Mouse (Mus musculus): ENCODE results near the gene Ogfod1. TPM values are rescaled to one million over a fixed set of nuclear protein-coding genes. Genes with fewer than 3 reads are reported as not detected.
"Not testable (repeated sequence)": the region's sequence is repeated elsewhere in the genome, so short reads cannot be mapped to it uniquely, and the experiment has no call there.

Ogfod1 gene
- polyA plus RNA-seq, 1 experiment from 2014 or later, result 19.2 TPM

DNA sequence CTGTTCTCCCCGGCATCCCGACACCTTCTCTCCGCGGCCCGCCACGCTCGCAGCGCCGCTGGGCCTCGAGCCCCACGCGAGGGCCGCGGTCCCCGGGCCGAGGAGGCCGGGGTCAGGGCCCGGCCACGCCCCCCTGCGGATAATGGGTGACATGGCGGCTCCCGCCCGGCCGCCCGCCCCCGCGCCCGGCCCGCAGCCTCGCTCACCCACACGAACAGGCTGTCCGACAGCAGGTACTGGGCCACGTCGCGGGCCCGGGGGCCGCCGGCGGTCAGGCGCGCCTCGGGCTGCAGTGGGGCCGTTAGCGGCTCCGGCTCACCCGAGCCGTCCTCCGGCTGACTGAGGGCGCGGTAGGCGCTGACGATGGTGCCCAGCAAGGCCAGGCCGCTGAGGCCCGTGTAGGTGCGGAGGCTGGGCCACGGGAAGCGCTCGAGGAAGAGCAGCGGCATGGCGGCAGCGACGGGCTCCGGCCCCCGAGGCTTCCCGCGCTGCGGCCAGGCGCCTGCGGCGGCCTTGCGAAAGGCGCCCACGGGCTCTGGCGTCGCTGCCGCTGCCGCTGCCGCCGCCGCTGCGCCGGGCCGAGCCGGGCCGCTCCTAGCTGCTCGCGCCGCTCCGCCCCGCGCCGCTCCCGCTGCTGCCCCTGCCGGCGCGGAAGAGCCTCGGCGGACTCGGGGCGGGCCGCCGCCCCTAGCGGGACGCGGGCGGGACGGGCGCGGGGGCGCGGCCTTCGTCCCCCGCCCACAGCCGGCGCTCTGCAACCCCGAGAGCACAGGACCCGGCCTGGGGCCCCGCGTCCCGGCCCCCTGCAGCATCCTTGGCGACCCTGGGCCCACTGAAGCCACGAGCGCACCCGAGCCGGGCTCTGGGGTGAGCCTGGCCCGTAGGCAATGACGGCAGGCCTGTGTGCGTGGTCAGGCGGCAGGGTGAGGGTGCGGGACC is 24.7 kb upstream of the Ogfod1 start, which contains the start of gene Amfr:
Gene Amfr, minus strand, starts transcription at position 830 of the 939 bp plus-strand sequence.
- H3K9ac ChIP-seq (replicated peaks; ENCODE audit: low read length), result peak within 1 kb of the TSS; percentile 98
- ATAC-seq (replicated peaks; ENCODE audit: insufficient number of reproducible peaks, low FRiP score, low TSS enrichment, low read depth) (peak; percentile 85), DNase-seq (ENCODE audit: low spot score) (peak; percentile 85)
- H3K4me2 ChIP-seq (ENCODE audit: low read depth, low read length), result peak within 1 kb of the TSS; percentile 88
- H3K27me3 ChIP-seq (ENCODE audit: control insufficient read depth, insufficient read depth, low read length), result no peaks in the 10 kb centered on the region
- H3K36me3 ChIP-seq (replicated peaks; ENCODE audit: control insufficient read depth, insufficient read depth, low read depth, low read length), result no peaks in the 10 kb centered on the region
- WGBS, result under 1% methylated on average over 106 of the region's 130 CpGs
- H3K4me1 ChIP-seq (ENCODE audit: control insufficient read depth, insufficient read depth, low read length), result no peaks in the 10 kb centered on the region
- H3K4me3 ChIP-seq (ENCODE audit: low read depth, low read length), result peak within 1 kb of the TSS; percentile 93
- H3K9me3 ChIP-seq (replicated peaks; ENCODE audit: control insufficient read depth, low read length), result no peaks in the 10 kb centered on the region
- peak within 1 kb of the TSS; percentile 81 for H3K27ac ChIP-seq (replicated peaks; ENCODE audit: low read depth, low read length)

- WGBS, result 41% methylated on average over 7 of the region's 7 CpGs
- Histone ChIP-seq H3K4me3 (ENCODE audit: low read depth, low read length) (peak overlapping the region; percentile 93), H3K4me2 (ENCODE audit: low read depth, low read length) (peak overlapping the region; percentile 88)
These were observed 23.9 kb upstream of the Ogfod1 start for GRCm38 (mm10) chr8:94013026-94013612.

GRCm38 (mm10) chr8:94023916-94024315 is 13.1 kb upstream of the Ogfod1 start:
- no peak overlapping the region for H3K4me2 ChIP-seq (ENCODE audit: low read depth, low read length)
- no peaks in the 10 kb centered on the region for H3K4me1 ChIP-seq (ENCODE audit: control insufficient read depth, insufficient read depth, low read length)
- no peak overlapping the region for H3K27ac ChIP-seq (replicated peaks; ENCODE audit: low read depth, low read length)
- no peaks in the 10 kb centered on the region for H3K9me3 ChIP-seq (replicated peaks; ENCODE audit: control insufficient read depth, low read length)
- no peak overlapping the region for H3K9ac ChIP-seq (replicated peaks; ENCODE audit: low read length)
- ATAC-seq (replicated peaks; ENCODE audit: insufficient number of reproducible peaks, low FRiP score, low TSS enrichment, low read depth), result no peak
- H3K27me3 ChIP-seq (ENCODE audit: control insufficient read depth, insufficient read depth, low read length), result no peaks in the 10 kb centered on the region
- H3K4me3 ChIP-seq (ENCODE audit: low read depth, low read length), result no peak overlapping the region
- 96% methylated on average over 6 of the region's 6 CpGs for WGBS
- DNase-seq (ENCODE audit: low spot score), result no peak
- H3K36me3 ChIP-seq (replicated peaks; ENCODE audit: control insufficient read depth, insufficient read depth, low read depth, low read length), result peaks cover 11% of the 10 kb centered on the region

More at GRCm38 (mm10) chr8:94013026-94013612, 23.9 kb upstream of the Ogfod1 start:
- Histone ChIP-seq H3K36me3 (replicated peaks; ENCODE audit: control insufficient read depth, insufficient read depth, low read depth, low read length) (no peaks in the 10 kb centered on the region), H3K4me1 (ENCODE audit: control insufficient read depth, insufficient read depth, low read length) (no peaks in the 10 kb centered on the region), H3K9me3 (replicated peaks; ENCODE audit: control insufficient read depth, low read length) (no peaks in the 10 kb centered on the region), H3K27me3 (ENCODE audit: control insufficient read depth, insufficient read depth, low read length) (no peaks in the 10 kb centered on the region), H3K9ac (replicated peaks; ENCODE audit: low read length) (peak overlapping the region; percentile 98), H3K27ac (replicated peaks; ENCODE audit: low read depth, low read length) (no peak overlapping the region)
- DNase-seq (ENCODE audit: low spot score), result no peak
- no peak for ATAC-seq (replicated peaks; ENCODE audit: insufficient number of reproducible peaks, low FRiP score, low TSS enrichment, low read depth)

DNA sequence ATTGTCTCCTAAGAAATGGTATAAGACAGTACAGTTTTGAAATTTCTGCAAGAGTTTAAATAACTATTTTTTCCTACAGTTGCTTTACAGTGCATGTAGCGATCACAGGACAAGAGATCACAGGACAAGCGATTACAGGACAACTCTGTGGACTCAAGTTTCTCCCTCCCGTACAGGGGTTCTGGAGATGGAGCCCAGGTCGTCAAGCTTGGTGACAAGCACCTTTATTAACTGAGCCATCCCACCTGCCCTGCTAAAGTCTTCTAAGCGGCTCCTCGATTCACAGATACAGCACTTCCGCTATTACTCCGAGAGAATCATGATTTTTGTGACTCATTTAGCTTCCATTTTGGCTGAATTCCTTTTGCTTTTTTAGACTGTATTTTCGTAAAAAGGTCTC is 7.3 kb upstream of the Ogfod1 start:
- ATAC-seq (replicated peaks; ENCODE audit: insufficient number of reproducible peaks, low FRiP score, low TSS enrichment, low read depth) (no peak), DNase-seq (ENCODE audit: low spot score) (no peak)
- Histone ChIP-seq H3K4me3 (ENCODE audit: low read depth, low read length) (no peak overlapping the region), H3K27ac (replicated peaks; ENCODE audit: low read depth, low read length) (no peak overlapping the region), H3K9ac (replicated peaks; ENCODE audit: low read length) (no peak overlapping the region), H3K27me3 (ENCODE audit: control insufficient read depth, insufficient read depth, low read length) (no peaks in the 10 kb centered on the region), H3K36me3 (replicated peaks; ENCODE audit: control insufficient read depth, insufficient read depth, low read depth, low read length) (peaks cover 3% of the 10 kb centered on the region), H3K4me2 (ENCODE audit: low read depth, low read length) (no peak overlapping the region), H3K9me3 (replicated peaks; ENCODE audit: control insufficient read depth, low read length) (no peaks in the 10 kb centered on the region), H3K4me1 (ENCODE audit: control insufficient read depth, insufficient read depth, low read length) (no peaks in the 10 kb centered on the region)
- 92% methylated on average over 9 of the region's 9 CpGs for WGBS

- Histone ChIP-seq H3K4me1 (ENCODE audit: control insufficient read depth, insufficient read depth, low read length) (no peaks in the 10 kb centered on the region), H3K36me3 (replicated peaks; ENCODE audit: control insufficient read depth, insufficient read depth, low read depth, low read length) (no peaks in the 10 kb centered on the region), H3K9me3 (replicated peaks; ENCODE audit: control insufficient read depth, low read length) (no peaks in the 10 kb centered on the region), H3K4me2 (ENCODE audit: low read depth, low read length) (no peak overlapping the region), H3K27me3 (ENCODE audit: control insufficient read depth, insufficient read depth, low read length) (no peaks in the 10 kb centered on the region), H3K4me3 (ENCODE audit: low read depth, low read length) (no peak overlapping the region), H3K27ac (replicated peaks; ENCODE audit: low read depth, low read length) (no peak overlapping the region), H3K9ac (replicated peaks; ENCODE audit: low read length) (no peak overlapping the region)
- 69% methylated on average over 3 of the region's 3 CpGs for WGBS
- no peak for DNase-seq (ENCODE audit: low spot score)
- ATAC-seq (replicated peaks; ENCODE audit: insufficient number of reproducible peaks, low FRiP score, low TSS enrichment, low read depth), result no peak
These were observed 3.4 kb upstream of the Ogfod1 start for GRCm38 (mm10) chr8:94033601-94034000.

DNA sequence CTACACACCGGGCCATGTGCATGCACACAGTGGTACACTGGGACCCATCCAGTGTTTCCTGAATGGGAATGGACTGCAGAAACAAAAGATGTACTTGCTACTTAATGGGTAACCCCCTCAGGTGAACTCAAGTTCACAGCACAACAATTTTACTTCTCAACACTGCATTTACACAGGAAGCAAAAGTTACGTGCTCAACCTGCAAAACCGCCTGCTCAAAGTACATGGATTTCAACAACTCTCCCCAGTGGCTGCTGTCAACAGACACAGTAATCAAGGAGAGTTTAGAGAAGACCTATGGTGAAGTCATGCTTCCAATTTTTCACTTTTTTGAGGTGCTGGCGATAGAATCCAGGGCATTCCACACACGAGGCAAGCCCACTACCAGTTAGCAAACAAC is 1.8 kb upstream of the Ogfod1 start:
- peak overlapping the region; percentile 7; the same call in 1 of the 2 replicates for H3K4me3 ChIP-seq (ENCODE audit: low read depth, low read length)
- H3K4me1 ChIP-seq (ENCODE audit: control insufficient read depth, insufficient read depth, low read length), result no peaks in the 10 kb centered on the region
- H3K4me2 ChIP-seq (ENCODE audit: low read depth, low read length), result peak overlapping the region; percentile 8; the same call in 1 of the 2 replicates
- no peaks in the 10 kb centered on the region for H3K36me3 ChIP-seq (replicated peaks; ENCODE audit: control insufficient read depth, insufficient read depth, low read depth, low read length)
- ATAC-seq (replicated peaks; ENCODE audit: insufficient number of reproducible peaks, low FRiP score, low TSS enrichment, low read depth) (no peak), DNase-seq (ENCODE audit: low spot score) (no peak)
- 63% methylated on average over 5 of the region's 5 CpGs for WGBS
- no peaks in the 10 kb centered on the region for H3K27me3 ChIP-seq (ENCODE audit: control insufficient read depth, insufficient read depth, low read length)
- H3K9me3 ChIP-seq (replicated peaks; ENCODE audit: control insufficient read depth, low read length), result no peaks in the 10 kb centered on the region
- no peak overlapping the region for H3K27ac ChIP-seq (replicated peaks; ENCODE audit: low read depth, low read length)
- H3K9ac ChIP-seq (replicated peaks; ENCODE audit: low read length), result no peak overlapping the region; the same call in 1 of the 2 replicates

GRCm38 (mm10) chr8:94036541-94036940 is 457 bp upstream of the Ogfod1 start:
- H3K4me1 ChIP-seq (ENCODE audit: control insufficient read depth, insufficient read depth, low read length); H3K36me3 ChIP-seq (replicated peaks; ENCODE audit: control insufficient read depth, insufficient read depth, low read depth, low read length); H3K27me3 ChIP-seq (ENCODE audit: control insufficient read depth, insufficient read depth, low read length); H3K9me3 ChIP-seq (replicated peaks; ENCODE audit: control insufficient read depth, low read length): not testable (repeated sequence)
- peak; percentile 94 for ATAC-seq (replicated peaks; ENCODE audit: insufficient number of reproducible peaks, low FRiP score, low TSS enrichment, low read depth)
- peak; percentile 78 for DNase-seq (ENCODE audit: low spot score)
- Histone ChIP-seq H3K4me3 (ENCODE audit: low read depth, low read length) (peak overlapping the region; percentile 84), H3K9ac (replicated peaks; ENCODE audit: low read length) (peak overlapping the region; percentile 70), H3K4me2 (ENCODE audit: low read depth, low read length) (peak overlapping the region; percentile 40), H3K27ac (replicated peaks; ENCODE audit: low read depth, low read length) (peak overlapping the region; percentile 52; the same call in 1 of the 2 replicates)
- under 1% methylated on average over 21 of the region's 32 CpGs for WGBS

DNA sequence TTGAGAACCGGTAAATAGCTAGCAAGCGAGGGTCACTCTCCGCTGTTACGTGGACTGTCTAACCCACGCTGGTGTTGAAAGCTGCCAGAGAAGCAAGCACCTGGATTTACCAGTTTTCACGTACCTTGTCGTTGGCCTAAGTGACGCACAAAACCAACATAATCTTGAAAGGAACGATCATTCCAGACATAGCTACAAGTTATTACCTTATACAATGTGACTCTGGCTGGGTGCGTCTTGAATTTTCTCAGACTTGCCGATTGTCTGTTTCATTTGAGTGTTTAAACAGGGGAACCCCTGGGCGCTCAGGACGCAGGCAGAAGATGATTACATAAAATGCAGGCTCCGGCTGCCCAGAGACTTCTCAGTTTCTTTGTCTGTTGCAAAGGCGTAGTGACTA is 808 bp downstream of the Ogfod1 start:
- no peak for ATAC-seq (replicated peaks; ENCODE audit: insufficient number of reproducible peaks, low FRiP score, low TSS enrichment, low read depth)
- peak overlapping the region; percentile 65 for H3K4me2 ChIP-seq (ENCODE audit: low read depth, low read length)
- H3K36me3 ChIP-seq (replicated peaks; ENCODE audit: control insufficient read depth, insufficient read depth, low read depth, low read length), result no peaks in the 10 kb centered on the region
- WGBS, result 11% methylated on average over 15 of the region's 15 CpGs
- no peaks in the 10 kb centered on the region for H3K9me3 ChIP-seq (replicated peaks; ENCODE audit: control insufficient read depth, low read length)
- H3K9ac ChIP-seq (replicated peaks; ENCODE audit: low read length), result peak overlapping the region; percentile 70
- H3K4me3 ChIP-seq (ENCODE audit: low read depth, low read length), result peak overlapping the region; percentile 84
- H3K27me3 ChIP-seq (ENCODE audit: control insufficient read depth, insufficient read depth, low read length), result no peaks in the 10 kb centered on the region
- DNase-seq (ENCODE audit: low spot score), result peak; percentile 14
- H3K4me1 ChIP-seq (ENCODE audit: control insufficient read depth, insufficient read depth, low read length), result no peaks in the 10 kb centered on the region
- H3K27ac ChIP-seq (replicated peaks; ENCODE audit: low read depth, low read length), result no peak overlapping the region

Data from embryonic facial prominence, embryonic 11.5 days (tissue).